Mouse (Mus musculus) olfactory bulb, adult 2 months (tissue): Measurements from ENCODE around the gene Tsr3. TPM values are rescaled to one million over a fixed set of nuclear protein-coding genes. Genes with fewer than 3 reads are reported as not detected.

Experiments
- H3K27ac ChIP-seq: fragments of 200-500 bp; 2 replicates; pipeline ENCODE4 v1.5.1; 2012; ENCODE audit warnings: low read depth, low read length; ENCODE audit not compliant: insufficient read depth
- H3K4me1 ChIP-seq: fragments of 200-500 bp; 2 replicates; pipeline ENCODE4 v1.6.1; 2012; ENCODE audit warnings: low read length; ENCODE audit not compliant: control insufficient read depth, insufficient read depth
- H3K4me3 ChIP-seq: fragments of 200-500 bp; 2 replicates; pipeline ENCODE4 v1.5.1; 2012; ENCODE audit warnings: mild to moderate bottlenecking, low read depth, low read length, moderate library complexity; ENCODE audit not compliant: insufficient read depth
- CTCF ChIP-seq: fragments of 200-500 bp; IDR thresholded peaks from 2 replicates; pipeline ENCODE4 v1.5.1; 2012; ENCODE audit warnings: low read depth, mild to moderate bottlenecking, low read length, moderate library complexity; ENCODE audit not compliant: insufficient read depth
- POLR2A ChIP-seq: fragments of 200-500 bp; IDR thresholded peaks from 2 replicates; pipeline ENCODE4 v1.6.1; 2012; ENCODE audit warnings: mild to moderate bottlenecking, low read depth, low read length, moderate library complexity; ENCODE audit not compliant: insufficient read depth
- WGBS: fragments of 180-500 bp; shearing (Covaris S2); methylation state at CpG from one replicate; pipeline ENCODE4 v1.1.7; 2018; 5-methylcytosine and 5-hydroxymethylcytosine counted together
- polyA plus RNA-seq: library from polyadenylated mRNA; stranded (reverse); fragments of >200 nt; gene quantifications from 2 replicates; pipeline ENCODE4 v1.2.4, GENCODE M21; 2012; ENCODE audit warnings: low replicate concordance; ENCODE audit not compliant: missing spikeins, insufficient read depth, insufficient read length

Gene Tsr3
- polyA plus RNA-seq, 1 experiment = not detected

DNA sequence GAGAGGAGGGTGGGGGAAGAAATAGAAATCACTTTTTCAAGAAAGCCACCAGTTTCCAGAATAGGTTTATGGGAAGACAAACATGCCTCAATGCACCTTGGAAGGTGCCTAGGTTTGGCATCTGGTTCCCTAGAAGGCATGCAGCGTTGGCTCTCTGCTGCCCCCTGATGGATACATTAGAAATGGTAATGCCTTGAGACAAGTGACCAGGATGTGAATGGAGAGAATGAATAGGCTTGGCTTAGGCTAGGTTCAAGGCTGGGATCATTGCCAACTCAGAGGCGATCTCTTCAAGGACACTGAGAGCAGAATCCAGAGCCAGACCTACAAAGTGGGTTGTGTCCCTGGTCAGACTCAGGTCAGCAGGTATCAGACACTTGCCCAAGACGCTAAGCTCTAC, 45.1 kb downstream of the Tsr3 start:
- Histone ChIP-seq H3K27ac (no peak overlapping the region), H3K4me3 (no peak overlapping the region), H3K4me1 (no peaks in the 10 kb centered on the region)
- TF ChIP-seq POLR2A = no peak
- peak; percentile 36; the same call in 1 of the 2 replicates for TF ChIP-seq CTCF
- 14% methylated on average over 3 of the region's 3 CpGs for WGBS

DNA sequence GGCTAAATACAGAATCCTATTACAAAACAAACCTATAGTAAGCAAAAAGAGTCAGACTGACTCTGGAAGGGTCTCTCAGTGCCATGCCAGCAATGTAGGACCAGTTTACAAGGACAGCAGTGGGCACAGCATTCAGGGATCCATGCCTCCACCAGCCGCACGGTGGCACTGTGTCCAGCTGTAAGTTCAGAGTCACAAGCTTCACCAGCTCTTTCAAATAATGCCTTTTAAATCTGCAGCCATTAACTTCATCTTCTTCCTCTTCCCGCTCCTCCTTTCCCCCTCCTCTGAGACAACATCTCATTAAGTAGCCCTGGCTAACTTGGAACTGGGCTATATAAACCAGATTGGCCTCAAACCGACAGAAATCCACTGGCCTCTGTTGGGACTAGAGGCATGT, 48.9 kb downstream of the Tsr3 start:
- 11% methylated on average over 4 of the region's 4 CpGs for WGBS
- Histone ChIP-seq H3K4me3 (no peak overlapping the region), H3K27ac (no peak overlapping the region), H3K4me1 (no peaks in the 10 kb centered on the region)
- TF ChIP-seq CTCF = no peak
- TF ChIP-seq POLR2A = no peak

DNA sequence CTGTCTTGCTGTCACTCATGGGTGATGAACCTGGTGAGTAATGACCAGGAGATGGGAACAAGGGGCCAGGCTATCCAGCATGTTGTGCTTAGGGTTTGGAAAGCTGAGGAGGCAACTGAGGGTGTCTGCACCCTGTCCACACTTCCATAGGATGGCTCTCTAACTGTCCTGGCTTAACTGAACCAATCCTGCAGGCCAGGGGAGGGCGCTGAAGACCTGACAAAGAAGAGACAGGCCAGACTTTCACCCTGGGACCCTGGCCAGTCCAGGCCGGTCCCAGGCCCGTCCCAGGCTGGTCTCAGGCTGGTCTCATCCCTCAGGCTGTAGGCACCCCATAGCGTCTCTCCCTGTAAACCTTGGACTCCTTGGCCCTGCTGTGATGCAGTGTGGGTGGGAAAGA, 50.4 kb downstream of the Tsr3 start:
- TF ChIP-seq CTCF (no peak), POLR2A (no peak)
- WGBS = 34% methylated on average over 4 of the region's 4 CpGs

More for the DNA sequence above, 50.4 kb downstream of the Tsr3 start:
- Histone ChIP-seq H3K4me3 (no peak overlapping the region), H3K27ac (no peak overlapping the region), H3K4me1 (no peaks in the 10 kb centered on the region)

Other genes starting within 250 kb of the Tsr3 start
- gene Cramp1l, start 224.4 kb upstream of the Tsr3 start, polyA plus RNA-seq = not detected in 2 replicates
- gene Ift140, start 224.1 kb upstream of the Tsr3 start, polyA plus RNA-seq = not detected in 2 replicates
- not detected in 2 replicates for gene Tmem204, start 156.6 kb upstream of the Tsr3 start, polyA plus RNA-seq
- not detected in 2 replicates for gene Telo2, start 124.2 kb upstream of the Tsr3 start, polyA plus RNA-seq
- gene Ptx4, start 119.4 kb upstream of the Tsr3 start, polyA plus RNA-seq = not detected in 2 replicates
- not detected in 2 replicates for gene Clcn7, start 106.8 kb upstream of the Tsr3 start, polyA plus RNA-seq
- gene Ccdc154, start 77.7 kb upstream of the Tsr3 start, polyA plus RNA-seq = not detected in 2 replicates
- not detected in 2 replicates for gene Gm38655, start 64.7 kb upstream of the Tsr3 start, polyA plus RNA-seq
- gene BC003965, start 55.6 kb upstream of the Tsr3 start, polyA plus RNA-seq = not detected in 2 replicates
- not detected in 2 replicates for gene Unkl, start 51.8 kb upstream of the Tsr3 start, polyA plus RNA-seq
- gene Gnptg, start within 50 bp of the Tsr3 start, polyA plus RNA-seq = not detected in 2 replicates
- gene Baiap3, start 16.2 kb downstream of the Tsr3 start, polyA plus RNA-seq = not detected in 2 replicates
- 452 TPM in 1 of 2 replicates, not detected in the other for gene Ube2i, start 34.5 kb downstream of the Tsr3 start, polyA plus RNA-seq
- gene Prss34, start 58.2 kb downstream of the Tsr3 start, polyA plus RNA-seq = not detected in 2 replicates
- gene Prss28, start 68.5 kb downstream of the Tsr3 start, polyA plus RNA-seq = not detected in 2 replicates
- not detected in 2 replicates for gene Prss29, start 78.5 kb downstream of the Tsr3 start, polyA plus RNA-seq
- gene Tpsab1, start 105.4 kb downstream of the Tsr3 start, polyA plus RNA-seq = not detected in 2 replicates
- not detected in 2 replicates for gene Tpsb2, start 126.1 kb downstream of the Tsr3 start, polyA plus RNA-seq
- not detected in 2 replicates for gene Tpsg1, start 129.1 kb downstream of the Tsr3 start, polyA plus RNA-seq
- gene Cacna1h, start 193.6 kb downstream of the Tsr3 start, polyA plus RNA-seq = not detected in 2 replicates
- gene Tekt4, start 214.4 kb downstream of the Tsr3 start, polyA plus RNA-seq = not detected in 2 replicates